In genomic region chr12:76431431-76431830, GRCm38 (mm10) we compare ENCODE assay signal across 25 mouse cellular contexts. TPM values are rescaled to one million over a fixed set of nuclear protein-coding genes. Genes with fewer than 3 reads are reported as not detected.
A peak's percentile ranks its signal among the peaks of the same experiment; 100 is the strongest.
DNase-seq lines count a peak whose midpoint lies in the region; TF ChIP-seq lines count a peak whose summit lies in the region.
"Had no signal": no experiment of that assay in that cellular context is flagged by ENCODE, and none has a peak within 500 bp of the region (broad histone marks: within the 10 kb centered on the region; RNA-seq: fewer than 3 reads in every experiment).

No protein-coding gene starts in this region.

- TF ChIP-seq CTCF in gastrocnemius, adult 2 months (IDR thresholded peaks at IDR 0.05) = no peak
- TF ChIP-seq CTCF in left cerebral cortex, adult 2 months (IDR thresholded peaks at IDR 0.05) = no peak

- no peak overlapping the region for H3K4me3 ChIP-seq in gastrocnemius, adult 2 months
- H3K4me3 ChIP-seq in left cerebral cortex, adult 2 months = no peak overlapping the region
- H3K4me3 ChIP-seq in brown adipose tissue, adult 24 weeks (ENCODE audit: insufficient read depth, low read depth, low read length) = no peak overlapping the region
- H3K4me3 ChIP-seq: forebrain, embryonic 10.5 days; hindbrain, embryonic 12.5 days; kidney, embryonic 15.5 days; limb, embryonic 13.5 days; liver, embryonic 15.5 days; midbrain, embryonic 15.5 days; neural tube, embryonic 12.5 days had no signal

- H3K27ac ChIP-seq in gastrocnemius, adult 2 months = peak overlapping the region; percentile 81
- H3K27ac ChIP-seq in left cerebral cortex, adult 2 months = peak overlapping the region; percentile 71; the same call in 1 of the 2 replicates
- H3K27ac ChIP-seq in brown adipose tissue, adult 24 weeks (replicated peaks; ENCODE audit: low read depth, low read length) = peak overlapping the region; percentile 72
- H3K27ac ChIP-seq: forebrain, embryonic 10.5 days; hindbrain, embryonic 12.5 days; kidney, embryonic 15.5 days; limb, embryonic 13.5 days; liver, embryonic 15.5 days; midbrain, embryonic 15.5 days; neural tube, embryonic 12.5 days had no signal

- intact Hi-C loops in gastrocnemius, adult 2 months (cut with DNase I) = no loop called here
- intact Hi-C loops in left cerebral cortex, adult 2 months (cut with DNase I) = no loop called here
- intact Hi-C loops in left cerebral cortex, postnatal 10 days (cut with DNase I) = no loop called here

- H3K4me1 ChIP-seq in brown adipose tissue, adult 24 weeks (ENCODE audit: control insufficient read depth, insufficient read depth, insufficient read length, low read length) = peaks cover 3% of the 10 kb centered on the region
- H3K4me1 ChIP-seq: liver, embryonic 15.5 days had no signal

- peak; percentile 53 for DNase-seq in gastrocnemius, adult 2 months
- DNase-seq in gastrocnemius, postnatal 25 days = no peak
- DNase-seq in left cerebral cortex, adult 2 months (ENCODE audit: extremely low spot score in 1 of 2, low spot score in 2 of 2) = no peak
- no peak for DNase-seq in left cerebral cortex, postnatal 10 days (ENCODE audit: extremely low spot score in 1 of 2, low spot score in 2 of 2)
- DNase-seq in NIH3T3 (ENCODE audit: low read depth) = peak; percentile 31
- DNase-seq in thymus, postnatal 14 days = no peak
- DNase-seq: B cell, adult 2 months; cerebellum, adult 18-20 months; cerebellum, postnatal 14 days; heart, postnatal 14 days; kidney, adult 11 months; kidney, postnatal 36 days; right cerebral cortex, postnatal 25 days had no signal

RNA-seq across cellular contexts. Expression of gene Ppp1r36, which starts 14.1 kb away (rescaled TPM):
- total RNA-seq in gastrocnemius, adult 2 months (2021) = not detected
- total RNA-seq in gastrocnemius, postnatal 25 days (2021) = not detected
- total RNA-seq in left cerebral cortex, adult 2 months (2021) = 1 to 10 TPM; 1.1 to 1.4 TPM
- total RNA-seq in left cerebral cortex, postnatal 10 days (2021) = 1 to 10 TPM in 1 of 2 experiments, under 1 TPM in 1; 0.55 to 1.1 TPM
- polyA plus RNA-seq in brown adipose tissue, adult 24 weeks (2012; ENCODE audit: insufficient read depth, insufficient read length, missing spikeins) = not detected in 2 replicates
- total RNA-seq: CH12.LX; megakaryocyte-erythroid progenitor cell, adult 5-6 weeks had no signal
- polyA plus RNA-seq: G1E; spleen, adult 2 months had no signal

RNA-seq across cellular contexts. Expression of gene Hspa2, which starts 27.5 kb away (rescaled TPM):
- total RNA-seq in gastrocnemius, adult 2 months (2021) = 1 to 10 TPM; 6.9 to 7.0 TPM
- 10 to 100 TPM in 1 of 2 experiments, 1 to 10 TPM in 1; 6.3 to 10.3 TPM for total RNA-seq in gastrocnemius, postnatal 25 days (2021)
- total RNA-seq in left cerebral cortex, adult 2 months (2021) = 10 to 100 TPM; 64.9 to 66.4 TPM
- total RNA-seq in left cerebral cortex, postnatal 10 days (2021) = 10 to 100 TPM; 31.8 to 40.4 TPM
- 1.3 and 3.1 TPM in 2 replicates for polyA plus RNA-seq in brown adipose tissue, adult 24 weeks (2012; ENCODE audit: insufficient read depth, insufficient read length, missing spikeins)

Comparison
In these comparisons a context has a peak if more than half of its experiments do, and no peak if none do; other contexts are left out.
1. DNase-seq: peak in gastrocnemius, adult 2 months (single experiment) and NIH3T3 (single experiment); none in gastrocnemius, postnatal 25 days (single experiment), left cerebral cortex, adult 2 months (0 of 2), left cerebral cortex, postnatal 10 days (0 of 2) and thymus, postnatal 14 days (single experiment).
2. Peak in every context shown above with its lines, with median percentiles within 50 percentile points of each other: H3K27ac ChIP-seq.